Mouse (Mus musculus): ENCODE data around the gene Atp6v0c. TPM values are rescaled to one million over a fixed set of nuclear protein-coding genes. Genes with fewer than 3 reads are reported as not detected.

Gene Atp6v0c
- polyA plus RNA-seq, 2 experiments from 2014 or later: 213 to 271 TPM

DNA sequence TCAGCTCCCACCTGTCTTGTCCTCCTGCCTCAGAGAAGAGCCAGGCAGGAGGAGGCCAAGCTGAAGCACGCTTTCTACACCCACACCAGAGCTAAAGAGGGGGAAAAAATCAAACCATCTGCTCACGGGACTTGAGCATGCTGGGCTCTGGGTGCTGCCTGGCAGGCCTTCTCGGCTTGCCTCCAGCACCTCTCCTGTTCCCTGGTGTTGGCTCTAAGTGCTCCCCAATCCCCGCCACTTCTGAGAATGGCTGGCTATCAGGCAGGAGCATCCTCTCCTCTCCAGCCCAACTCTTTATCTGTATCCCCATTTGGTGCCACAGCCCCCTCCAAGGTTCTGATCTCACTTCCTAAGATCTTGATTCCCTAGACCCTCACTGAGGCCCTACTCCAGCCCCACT, 29.8 kb upstream of the Atp6v0c start:
- no peak for ATAC-seq

DNA sequence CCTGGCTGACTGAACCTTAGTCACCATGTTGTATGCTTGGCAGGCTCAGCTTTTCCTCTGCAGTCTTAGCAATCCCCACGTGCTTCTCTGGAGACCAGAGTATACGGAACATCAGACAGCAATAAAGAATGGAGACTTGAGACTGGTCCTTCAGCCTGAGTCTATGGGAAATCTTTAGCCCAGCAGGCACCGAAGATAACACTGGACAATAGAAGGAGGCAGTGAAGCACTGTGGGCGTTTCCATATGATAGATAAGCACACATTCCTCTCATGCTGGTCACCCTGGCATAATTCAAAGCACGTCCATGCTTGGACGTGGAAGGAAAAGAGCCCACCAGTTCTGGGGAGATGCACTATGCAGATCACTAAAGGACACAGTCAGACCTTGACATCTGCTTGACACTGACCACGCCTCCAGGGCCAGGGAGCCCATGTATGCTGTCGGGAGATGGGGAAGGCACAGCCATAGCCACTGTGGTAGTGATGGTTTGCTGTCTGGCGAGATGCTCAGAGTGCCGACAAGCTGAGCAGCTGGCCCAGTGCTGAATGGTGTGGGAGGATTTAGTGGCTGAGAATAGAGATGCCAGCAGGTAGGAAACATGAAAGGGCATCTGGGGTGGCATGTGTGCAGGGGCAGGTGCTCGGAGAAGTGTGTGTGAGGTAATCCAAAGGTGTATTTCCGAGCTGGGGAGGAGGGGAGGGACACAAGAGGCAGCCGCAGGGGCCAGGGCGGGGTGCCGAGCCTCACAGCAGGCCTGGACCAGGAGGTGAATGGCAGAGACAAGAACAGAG, 27.7 kb upstream of the Atp6v0c start:
- ATAC-seq: no peak

DNA sequence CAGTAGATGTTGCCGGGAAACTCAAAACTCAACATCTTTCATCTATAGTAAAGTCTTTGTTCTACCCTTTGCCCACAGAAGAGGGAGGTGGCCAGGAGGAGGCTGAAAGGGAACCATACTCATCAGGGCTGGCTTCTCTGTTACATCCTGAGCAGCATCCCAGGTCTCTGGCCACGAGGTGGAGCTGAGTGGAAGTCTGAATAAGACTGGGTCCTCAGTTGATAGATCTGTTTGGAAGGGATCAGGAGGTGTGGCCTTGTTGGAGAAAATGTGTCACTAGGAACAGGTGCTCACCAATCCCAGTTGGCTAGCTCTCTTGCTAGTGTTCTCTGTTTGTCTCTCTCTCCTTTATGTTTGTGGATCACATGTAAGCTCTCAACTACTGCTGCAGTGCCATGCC, 25.8 kb upstream of the Atp6v0c start:
- ATAC-seq: no peak

DNA sequence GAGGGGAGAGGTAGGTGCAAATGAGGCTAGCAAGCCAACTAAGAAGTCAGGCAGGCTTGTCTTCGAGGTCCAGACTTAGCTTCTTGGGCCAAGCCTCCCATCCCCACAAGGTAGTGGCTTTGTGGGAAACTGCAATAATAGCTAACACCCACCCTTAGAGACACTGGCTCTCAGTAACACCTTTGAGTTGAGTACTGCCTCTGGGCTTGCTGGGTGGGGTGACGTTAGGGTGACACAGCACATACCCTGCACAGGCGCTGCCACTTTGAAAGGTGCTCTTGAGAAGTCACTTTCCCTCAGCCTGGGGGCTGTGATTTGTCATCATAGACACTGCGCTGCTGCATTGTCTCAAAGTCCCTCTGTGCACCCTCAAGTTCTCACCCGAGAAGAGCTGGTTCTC, 24.3 kb upstream of the Atp6v0c start:
- ATAC-seq: no peak

DNA sequence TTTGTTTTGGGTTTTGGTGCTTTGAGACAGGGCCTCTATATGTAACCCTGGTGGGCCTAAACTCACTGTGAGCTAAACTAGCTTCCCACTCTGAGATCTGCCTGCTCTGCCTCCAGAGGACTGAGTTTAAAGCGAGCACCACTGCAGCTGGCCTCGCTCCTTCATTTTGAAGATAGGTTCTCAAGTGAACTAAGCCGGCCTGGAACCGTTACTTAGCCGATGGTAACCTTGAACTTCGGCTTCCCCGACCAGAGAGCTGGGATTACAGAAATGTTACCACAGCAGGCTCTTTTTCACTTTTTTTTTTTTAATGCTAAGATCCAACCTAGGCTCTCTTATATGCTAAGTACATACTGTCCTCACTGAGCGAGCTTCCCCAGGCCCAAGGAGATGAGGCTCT, 23.8 kb upstream of the Atp6v0c start:
- ATAC-seq: no peak

DNA sequence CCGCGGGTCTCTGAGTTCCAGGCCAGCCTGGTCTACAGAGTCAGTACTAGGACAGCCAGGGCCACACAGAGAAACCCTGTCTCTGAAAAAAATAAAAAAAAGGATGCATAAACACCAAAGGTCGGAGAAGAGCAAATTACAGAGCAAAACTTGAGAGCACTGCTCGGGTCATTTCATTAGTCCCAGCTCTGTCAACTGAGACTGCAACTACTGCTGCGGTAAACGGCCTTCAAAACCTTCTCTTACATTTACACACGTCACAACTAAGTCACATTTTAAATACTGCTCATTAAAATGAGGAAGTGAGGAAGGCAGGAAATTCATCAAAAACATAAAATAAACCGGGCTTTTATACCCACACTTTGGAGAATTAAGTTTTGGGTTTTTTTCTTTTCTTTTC, 23.3 kb upstream of the Atp6v0c start:
- no peak for ATAC-seq

DNA sequence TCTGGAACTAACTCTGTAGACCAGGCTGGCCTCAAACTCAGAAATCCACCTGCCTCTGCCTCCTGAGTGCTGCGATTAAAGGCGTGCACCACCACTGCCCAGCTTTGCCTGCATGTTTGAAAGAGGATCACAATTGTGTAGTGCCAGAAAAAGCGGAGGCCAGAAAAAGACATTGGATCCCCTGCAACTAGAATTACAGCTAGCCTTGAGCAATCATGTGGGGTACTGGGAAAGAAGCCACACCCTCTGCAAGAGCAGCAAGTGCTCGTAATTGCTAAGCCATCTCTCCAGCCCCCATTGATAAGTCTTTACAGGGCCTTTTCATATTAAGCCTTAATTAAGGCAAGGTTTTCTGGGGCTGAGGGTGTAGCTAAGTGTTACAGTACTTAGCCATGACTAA, 22.0 kb upstream of the Atp6v0c start:
- no peak for ATAC-seq

DNA sequence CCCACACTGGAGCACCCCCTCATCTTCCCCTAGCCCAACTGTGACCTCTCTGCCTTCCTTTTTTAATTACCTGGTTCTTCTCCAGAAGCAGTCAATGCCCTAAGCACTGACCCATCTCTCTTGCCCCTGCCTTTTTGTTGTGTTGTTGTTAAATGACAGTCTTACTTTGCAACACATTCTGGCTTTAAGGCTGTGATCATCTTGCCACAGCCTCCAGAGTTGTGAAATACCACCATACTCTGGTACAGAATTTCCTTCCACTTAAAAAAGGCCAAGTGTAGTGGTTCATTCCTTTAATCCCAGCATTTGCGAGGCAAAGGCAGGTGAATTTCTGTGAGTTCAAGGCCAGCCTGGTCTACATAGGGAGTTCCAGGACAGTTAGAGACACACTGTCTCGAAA, 21.4 kb upstream of the Atp6v0c start:
- no peak for ATAC-seq

DNA sequence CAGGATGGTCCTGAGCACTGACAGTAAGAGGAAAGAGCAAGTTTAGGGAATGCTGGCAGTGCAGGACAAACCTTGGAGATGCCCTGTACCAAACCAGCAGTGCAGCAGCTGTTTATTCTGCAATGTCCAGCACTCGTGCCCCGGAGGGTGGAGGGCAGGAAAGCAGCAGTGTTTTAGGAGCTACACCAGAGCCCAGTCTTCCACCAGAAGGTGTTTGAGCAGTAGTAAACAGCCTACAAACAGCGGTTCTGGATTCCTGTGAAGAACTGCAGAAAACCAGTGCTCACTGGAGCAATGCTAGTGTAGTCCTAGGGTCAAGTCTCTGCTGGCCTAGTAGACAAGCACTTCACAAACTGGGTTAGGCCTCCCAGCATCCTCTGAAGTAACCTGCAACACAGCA, 4.8 kb upstream of the Atp6v0c start:
- ATAC-seq: no peak

DNA sequence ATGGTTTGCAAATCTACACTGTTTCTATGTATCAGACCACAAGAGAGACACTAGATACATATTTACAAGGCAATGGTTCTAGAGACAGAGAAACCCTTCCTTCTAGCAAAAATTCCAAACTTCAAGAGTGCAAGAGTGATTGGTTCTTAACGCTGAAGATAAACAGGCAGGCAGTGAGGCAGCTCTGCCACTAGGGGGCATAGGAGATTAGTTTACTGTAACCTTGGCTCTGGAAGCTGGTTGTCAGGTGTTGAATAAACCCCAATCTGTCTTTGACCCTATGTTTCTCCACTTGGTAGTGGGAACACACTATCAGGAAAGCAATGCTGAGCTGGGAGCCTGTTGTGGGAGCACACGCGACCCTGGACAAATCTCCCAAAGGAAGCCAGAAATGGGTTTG, 3.9 kb upstream of the Atp6v0c start:
- ATAC-seq: peak; percentile 26

DNA sequence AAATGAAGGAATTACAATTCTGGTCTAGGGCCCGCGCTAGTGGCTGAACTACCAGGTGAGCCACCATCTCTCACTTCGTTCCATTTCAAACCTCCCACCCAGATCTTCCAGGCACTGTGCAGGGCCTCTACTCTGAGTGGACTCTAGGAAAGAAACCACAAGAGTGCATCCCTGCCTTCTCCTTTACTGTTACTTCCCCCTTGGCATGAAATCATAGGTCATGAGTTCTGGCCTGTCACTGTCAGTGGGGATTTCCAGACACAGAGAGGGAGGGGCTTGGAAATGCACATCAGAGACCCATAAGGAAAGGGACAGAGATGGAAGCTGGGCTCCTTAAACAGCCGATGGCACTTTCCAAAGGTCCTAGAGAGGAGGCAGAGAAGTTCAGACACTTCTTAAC, 2.2 kb upstream of the Atp6v0c start:
- ATAC-seq: no peak

DNA sequence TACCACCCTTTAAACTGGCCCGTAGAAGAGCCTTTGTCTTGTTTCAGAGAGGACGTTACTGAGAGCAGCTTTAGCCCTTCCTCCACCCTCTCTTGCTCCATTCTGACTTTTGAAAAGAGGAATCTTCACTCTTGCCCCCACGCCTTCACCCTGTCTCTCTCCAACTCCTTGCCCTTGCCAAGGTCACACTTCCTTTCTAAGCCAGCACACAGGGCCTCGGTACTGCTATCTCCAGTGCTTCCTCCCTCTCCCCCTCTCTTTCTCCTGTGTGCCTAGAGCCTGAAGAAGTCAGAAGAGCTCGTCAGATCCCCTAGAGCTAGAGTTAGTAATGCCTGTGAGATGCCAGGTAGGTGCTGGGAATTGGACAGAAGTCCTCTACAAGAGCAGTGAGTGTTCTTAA, 1.2 kb upstream of the Atp6v0c start:
- no peak for ATAC-seq

DNA sequence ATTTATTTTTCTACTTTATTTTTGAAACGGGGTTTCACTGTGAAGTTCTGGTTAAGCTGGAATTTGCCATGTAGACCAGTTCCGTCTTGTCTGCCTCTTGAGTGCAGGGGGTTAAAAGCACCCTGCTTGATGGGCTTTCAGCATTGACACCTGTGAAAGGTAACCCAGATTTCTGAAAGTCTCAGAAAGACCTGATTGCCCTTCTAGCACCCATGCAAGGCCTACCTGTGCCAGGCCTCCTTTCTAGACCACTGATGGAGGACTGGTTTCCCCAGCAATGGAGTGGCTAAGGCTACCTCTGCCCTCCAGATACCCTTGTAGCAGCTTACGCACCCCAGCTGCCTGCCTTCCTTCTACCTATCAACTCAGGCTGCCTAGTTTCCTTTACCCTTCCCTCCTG, 623 bp upstream of the Atp6v0c start:
- no peak for ATAC-seq

DNA sequence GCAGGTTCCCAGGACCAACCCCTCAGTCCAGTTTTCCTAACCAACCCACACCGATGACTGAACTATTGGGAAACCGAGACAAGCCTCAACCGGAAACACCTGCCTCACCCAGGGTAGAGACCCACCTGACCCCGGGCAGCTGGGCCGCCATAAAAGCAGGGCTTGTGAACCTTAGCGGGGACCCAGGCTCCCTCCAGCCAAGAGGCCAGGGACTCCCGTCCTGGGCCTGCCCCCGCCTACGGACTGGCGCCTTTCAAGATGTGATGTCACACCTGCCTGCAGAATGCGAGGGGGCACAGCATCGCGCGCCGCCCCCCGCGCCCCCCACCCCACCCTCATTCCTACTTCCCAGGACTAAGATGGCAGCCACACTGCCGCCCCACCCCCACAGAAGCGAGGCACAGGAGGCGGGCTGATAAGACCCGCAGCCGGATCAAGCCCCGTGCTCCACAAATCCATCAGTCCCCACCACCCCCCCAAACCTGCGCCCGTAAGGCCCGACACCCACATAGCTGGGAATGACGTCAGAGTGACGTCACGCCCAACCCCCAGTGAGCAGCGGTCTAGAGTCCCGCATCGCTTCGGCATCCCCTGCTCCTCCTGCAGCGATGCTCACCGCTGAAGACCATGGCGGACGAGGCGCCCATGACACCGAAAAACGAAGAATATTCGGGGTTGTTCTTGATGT, 768 bp downstream of the Atp6v0c start:
- peak; percentile 49 for ATAC-seq

DNA sequence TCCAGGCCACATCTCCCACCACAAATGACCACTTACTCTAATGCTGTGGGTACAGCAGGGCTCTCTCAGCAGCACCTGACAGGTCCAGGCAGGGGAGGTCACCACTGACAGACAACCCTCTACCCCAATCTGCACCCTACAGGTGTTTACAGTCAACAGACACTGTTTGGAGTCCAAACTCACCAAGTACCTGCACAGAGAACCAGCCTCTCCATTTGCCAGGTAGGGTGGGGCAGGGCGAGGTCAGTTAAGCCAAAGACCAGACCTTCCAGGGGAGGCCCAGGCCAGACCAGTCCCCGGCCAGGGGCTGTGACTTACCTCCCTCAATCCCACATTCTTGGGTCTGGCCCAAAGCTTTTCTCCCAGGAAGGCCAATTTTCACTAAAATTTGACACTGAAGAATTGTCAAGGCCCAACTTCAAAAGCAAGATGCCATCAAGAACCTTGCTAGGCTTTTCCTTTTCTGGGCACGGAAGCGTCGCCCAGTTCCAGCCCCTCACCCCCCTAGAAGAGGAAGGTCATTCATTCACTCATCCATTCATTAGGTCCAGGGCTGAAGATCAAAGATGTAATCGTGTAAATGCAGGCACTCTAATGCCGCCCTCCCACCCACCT, 1.5 kb downstream of the Atp6v0c start:
- no peak for ATAC-seq

DNA sequence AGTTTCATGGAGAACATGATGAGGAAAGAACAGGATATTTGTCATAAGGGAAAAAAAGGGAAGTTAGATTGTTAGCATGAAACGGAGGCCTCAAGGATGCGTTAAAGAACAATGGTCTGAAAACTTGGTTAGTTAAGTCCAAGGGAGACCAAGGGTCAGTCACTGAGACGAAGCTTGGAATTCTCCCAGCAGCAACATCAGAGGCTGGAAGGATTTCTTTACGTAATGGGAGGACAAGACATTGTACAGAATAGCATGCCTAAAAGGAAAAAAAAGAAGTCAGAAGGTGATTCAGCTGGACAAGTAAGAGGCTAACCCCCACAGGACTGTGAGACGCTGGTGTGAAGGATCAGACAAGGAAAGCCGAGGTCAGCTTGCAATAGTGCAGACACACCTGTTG, 2.4 kb downstream of the Atp6v0c start:
- no peak for ATAC-seq

DNA sequence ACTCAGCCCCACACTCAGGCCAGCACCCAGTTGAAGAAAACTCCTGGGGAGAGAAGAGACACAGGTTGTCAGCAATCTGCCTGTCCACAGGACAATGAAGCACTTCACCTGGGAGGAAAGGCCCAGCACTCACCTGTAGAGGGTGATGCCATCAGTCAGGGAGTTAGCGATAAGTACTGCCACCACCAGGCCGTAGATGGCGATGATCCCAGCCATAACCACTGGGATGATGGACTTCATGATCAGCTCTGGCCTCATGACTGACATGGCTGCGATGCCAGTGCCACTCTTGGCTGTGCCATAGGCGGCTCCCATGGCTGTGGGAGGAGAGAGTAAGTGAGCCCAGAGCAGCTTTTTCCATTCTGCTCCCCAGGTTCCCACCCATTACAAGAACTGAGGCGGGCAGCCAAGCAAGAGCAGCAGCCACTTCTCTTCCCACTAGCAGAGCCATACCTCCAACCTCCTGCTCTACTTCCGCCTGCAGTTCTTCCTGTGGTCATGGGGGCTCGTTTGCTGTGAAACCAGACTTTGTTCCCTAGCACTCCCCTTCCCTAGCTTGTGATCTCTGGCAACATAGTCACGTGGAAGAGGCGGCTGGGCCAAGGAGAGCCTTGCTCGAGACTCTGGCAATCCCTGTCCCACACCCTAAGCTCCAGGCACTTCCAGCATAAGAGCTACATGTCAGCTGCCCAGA, 4.8 kb downstream of the Atp6v0c start:
- ATAC-seq: no peak

DNA sequence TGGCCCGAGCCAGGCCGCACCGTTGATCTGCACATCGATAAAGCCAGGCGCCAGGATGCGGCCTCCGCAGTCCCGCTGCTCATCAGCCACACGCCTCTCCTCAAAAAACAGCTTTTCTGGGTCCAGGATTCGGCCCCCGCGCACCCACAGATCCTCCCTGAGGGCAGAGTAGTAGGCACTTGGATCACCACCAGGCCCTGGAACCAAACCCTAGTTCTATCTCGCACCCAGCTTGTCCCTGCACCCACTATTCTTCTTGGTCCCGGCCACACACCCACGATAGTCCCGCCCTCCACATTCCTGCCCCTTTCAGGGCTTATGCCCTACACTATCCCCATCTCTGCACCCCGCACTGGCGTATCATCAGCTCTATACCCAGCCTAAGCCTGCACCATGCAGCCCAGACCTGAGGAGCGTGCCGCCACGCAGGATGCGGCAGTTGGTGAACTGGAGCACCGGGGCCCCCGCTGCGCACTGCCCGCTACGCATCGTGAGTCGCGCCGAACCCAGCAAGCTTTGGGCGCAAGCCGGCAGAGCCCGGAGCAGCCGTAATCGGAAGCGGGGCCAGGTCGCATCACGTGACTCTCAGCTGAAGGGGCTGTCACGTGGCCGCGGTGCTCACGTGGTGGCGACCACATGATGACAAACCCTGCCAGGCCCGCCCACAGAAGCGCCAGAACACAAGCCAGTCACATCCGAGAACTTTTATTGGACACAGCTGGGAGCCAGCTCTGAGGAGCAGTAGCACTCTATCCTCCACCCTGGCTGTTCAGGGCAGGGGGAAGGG, 6.1 kb downstream of the Atp6v0c start, which contains the start of gene Amdhd2:
TSS of gene Amdhd2 (minus strand) at position 591 of the 787 bp plus-strand sequence.
- peak; percentile 83 for ATAC-seq

DNA sequence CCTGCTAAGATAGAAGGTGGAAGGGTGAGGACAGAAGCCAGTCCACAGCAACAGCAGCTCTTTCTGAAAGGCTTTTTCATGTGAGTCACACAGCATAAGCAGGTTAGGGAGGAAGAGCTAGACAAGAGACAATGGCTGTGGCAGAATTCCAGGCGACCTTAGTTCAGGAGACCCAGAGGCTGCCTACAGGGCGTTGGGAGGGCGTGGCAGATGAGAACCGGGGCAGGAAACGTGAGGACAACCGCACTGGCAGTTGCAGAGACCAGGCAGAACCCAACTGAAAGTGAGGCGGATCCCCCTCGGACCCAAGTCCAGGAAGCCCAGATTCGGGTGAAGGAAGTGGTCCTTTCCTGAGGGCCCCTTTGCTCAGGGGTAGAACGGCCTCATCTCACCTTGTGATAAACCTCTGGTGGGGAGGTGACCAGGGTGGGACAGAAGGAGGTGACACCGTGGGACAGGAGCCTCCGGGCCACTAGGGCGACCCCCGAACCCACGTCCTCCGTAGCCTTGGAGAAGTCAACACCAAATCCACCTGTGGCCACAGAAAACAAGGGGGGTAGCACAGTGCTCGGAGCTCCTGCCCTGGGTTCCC, 6.8 kb downstream of the Atp6v0c start:
- ATAC-seq: peak; percentile 32

DNA sequence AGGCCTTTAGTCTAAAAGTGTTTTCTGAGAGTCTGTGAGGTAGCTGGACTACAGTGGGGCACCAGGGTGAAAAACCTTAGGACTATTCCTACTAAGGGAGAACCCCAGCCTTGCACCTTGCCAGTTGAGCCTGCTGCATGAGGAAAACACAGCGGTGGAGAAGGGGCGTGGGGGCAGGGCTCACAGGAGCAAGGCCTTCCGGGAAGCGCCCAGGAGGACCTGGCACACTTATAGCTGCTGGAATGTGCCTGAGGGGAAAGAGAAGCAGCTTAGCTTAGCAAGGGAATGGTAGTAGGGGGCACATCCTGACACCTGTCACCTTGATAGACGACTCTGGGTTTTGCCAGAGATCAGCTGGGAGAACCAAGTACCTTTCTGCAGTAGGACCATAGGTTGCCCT, 8.0 kb downstream of the Atp6v0c start:
- no peak for ATAC-seq

DNA sequence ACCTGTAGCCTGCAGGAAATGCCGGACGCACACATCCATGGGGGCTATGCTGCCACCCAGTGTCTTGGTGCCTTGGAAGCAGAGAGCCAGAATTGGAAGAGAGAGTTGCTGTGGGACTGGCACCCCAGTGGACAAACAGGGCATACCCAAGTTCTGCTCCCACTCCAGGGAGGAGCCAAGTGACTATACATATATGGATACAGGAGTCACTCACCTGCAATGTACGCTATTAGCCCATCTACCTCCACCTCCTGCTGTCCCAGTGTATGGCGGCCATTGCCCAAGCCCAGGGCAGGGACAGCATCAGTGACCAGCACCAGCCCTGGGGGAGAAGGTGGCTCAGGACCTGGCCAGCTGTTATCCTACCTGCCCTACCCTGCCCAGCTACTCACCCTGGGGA, 12.0 kb downstream of the Atp6v0c start:
- ATAC-seq: no peak

DNA sequence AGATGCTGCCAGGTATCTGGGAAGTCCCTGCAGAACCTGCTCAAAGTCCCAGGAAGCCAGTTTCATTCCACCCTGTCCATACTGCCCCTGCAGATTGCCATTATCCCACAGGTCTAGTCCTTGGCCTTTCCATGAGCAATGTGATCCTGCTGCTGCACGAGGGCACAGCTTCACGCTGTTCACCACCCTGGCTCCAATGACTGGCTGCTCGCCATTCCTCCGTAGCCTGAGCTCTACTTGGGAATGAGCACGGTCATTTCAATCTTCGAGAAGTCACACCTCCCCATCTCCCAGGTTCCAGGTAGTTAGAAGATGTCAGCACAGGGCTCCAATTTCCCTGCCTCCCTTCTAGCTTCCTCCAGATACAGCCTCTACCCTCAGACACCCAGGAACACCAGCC, 12.4 kb downstream of the Atp6v0c start:
- ATAC-seq: no peak

Measured in CD4-positive, CD25-positive, alpha-beta regulatory T cell, adult 4 months (primary cell).